Mouse (Mus musculus): ENCODE measurements at regions not wholly inside any gene's neighbourhood (a gene's known extent, or its start where the extent isn't known, plus 50 kb on each side); places are given as distances from the start of the nearest gene placed in this dataset.

GRCm38 (mm10) chr13:42607735-42608134, 72.7 kb upstream of the Phactr1 start:
- TF ChIP-seq CTCF (IDR thresholded peaks at IDR 0.05; ENCODE audit: low read depth, low read length) (no peak), POLR2A (IDR thresholded peaks at IDR 0.05; ENCODE audit: extremely low read depth, insufficient read depth, low read length) (no peak)
